Mouse (Mus musculus) cortical plate, adult 2 months (tissue): ENCODE results near the gene Lyrm4.

Experiments used
- CTCF ChIP-seq: fragments of 200-500 bp; IDR thresholded peaks from 2 replicates; pipeline ENCODE4 v1.5.1; 2011; ENCODE audit warnings: mild to moderate bottlenecking, control low read depth, low read length; ENCODE audit not compliant: insufficient read depth; ENCODE audit errors: extremely low read depth
- POLR2A ChIP-seq: fragments of 200-500 bp; IDR thresholded peaks from 2 replicates; pipeline ENCODE4 v1.6.1; 2011; ENCODE audit warnings: mild to moderate bottlenecking, low read length, control low read depth; ENCODE audit not compliant: insufficient read depth; ENCODE audit errors: extremely low read depth

- TF ChIP-seq POLR2A (peak; percentile 61; the same call in 1 of the 2 replicates), CTCF (no peak)
Observed at GRCm38 (mm10) chr13:36117143-36118014, at the start of gene Lyrm4, which contains the start of gene Fars2.
